Mouse (Mus musculus) midbrain, embryonic 16.5 days (tissue): ENCODE data around the gene Podxl. TPM values are rescaled to one million over a fixed set of nuclear protein-coding genes. Genes with fewer than 3 reads are reported as not detected.
"Not testable (repeated sequence)": the region's sequence is repeated elsewhere in the genome, so short reads cannot be mapped to it uniquely, and the experiment has no call there.

Source experiments
- ATAC-seq: fragments of 200-750 bp; cut with Nextera tagmentation; 2 replicates; pipeline ENCODE4 v1.8.0; 2017; ENCODE audit warnings: moderate TSS enrichment
- H3K27ac ChIP-seq: fragments of 300-500 bp; sonication (generic); 2 replicates; pipeline ENCODE4 v1.5.1; 2014; ENCODE audit warnings: mild to moderate bottlenecking, low read length, mixed read lengths
- H3K27me3 ChIP-seq: fragments of 300-500 bp; sonication (generic); 2 replicates; pipeline ENCODE4 v1.6.1; 2014; ENCODE audit warnings: low read depth, low read length, mixed read lengths; ENCODE audit not compliant: control insufficient read depth, insufficient read depth
- H3K36me3 ChIP-seq: fragments of 300-500 bp; sonication (generic); 2 replicates; pipeline ENCODE4 v1.6.1; 2014; ENCODE audit warnings: mild to moderate bottlenecking, low read length, moderate library complexity, mixed read lengths; ENCODE audit not compliant: control insufficient read depth, insufficient read depth
- H3K4me1 ChIP-seq: fragments of 300-500 bp; sonication (generic); 2 replicates; pipeline ENCODE4 v1.6.1; 2014; ENCODE audit warnings: mild to moderate bottlenecking, low read length, mixed read lengths; ENCODE audit not compliant: control insufficient read depth, insufficient read depth
- H3K4me2 ChIP-seq: fragments of 300-500 bp; sonication (generic); 2 replicates; pipeline ENCODE4 v1.6.1; 2014; ENCODE audit warnings: mild to moderate bottlenecking, low read length, mixed read lengths
- H3K4me3 ChIP-seq: fragments of 300-500 bp; sonication (generic); 2 replicates; pipeline ENCODE4 v1.5.1; 2014; ENCODE audit warnings: low read depth, mild to moderate bottlenecking, low read length, moderate library complexity, mixed read lengths
- H3K9ac ChIP-seq: fragments of 300-500 bp; sonication (generic); 2 replicates; pipeline ENCODE4 v1.6.1; 2014; ENCODE audit warnings: low read depth, low read length, mixed read lengths
- H3K9me3 ChIP-seq: fragments of 300-500 bp; sonication (generic); replicated peaks from 2 replicates; pipeline ENCODE4 v1.6.1; 2014; ENCODE audit warnings: mild to moderate bottlenecking, low read length, mixed read lengths; ENCODE audit not compliant: control insufficient read depth, poor library complexity, severe bottlenecking
- WGBS: fragments of 180-500 bp; shearing (Covaris S2); extraction: QIAGEN DNeasy Blood & Tissue Kit; methylation state at CpG from one replicate; pipeline ENCODE4 v1.1.7; 2014; 5-methylcytosine and 5-hydroxymethylcytosine counted together
- polyA plus RNA-seq: library from polyadenylated mRNA; unstranded; fragments of >200 nt; fragmentation: Nextera tagmentation; extraction: Ambion mirVana; gene quantifications from 2 replicates; pipeline ENCODE4 v1.2.1, GENCODE M21; 2015

The Podxl gene
- polyA plus RNA-seq, 1 experiment from 2014 or later, result 8.5 TPM

DNA sequence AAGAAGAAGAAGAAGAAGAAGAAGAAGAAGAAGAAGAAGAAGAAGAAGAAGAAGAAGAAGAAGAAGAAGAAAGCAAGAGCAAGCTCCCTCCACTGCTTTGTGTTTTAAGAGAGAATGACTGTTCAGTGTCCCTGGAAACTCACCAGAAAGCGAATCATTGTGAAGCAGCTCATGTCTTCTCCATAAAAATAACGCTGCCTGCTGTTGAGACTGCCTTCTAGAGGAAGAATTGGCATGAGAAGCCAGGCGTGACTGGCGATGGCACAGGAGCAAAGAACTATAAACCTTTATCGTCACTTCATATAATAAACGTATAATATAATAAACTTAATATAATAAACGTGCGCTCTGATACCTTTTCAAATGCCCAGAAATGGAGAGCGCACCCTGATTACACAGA lies 12.4 kb upstream of the Podxl start:
- Histone ChIP-seq H3K4me1 (no peaks in the 10 kb centered on the region), H3K27me3 (no peaks in the 10 kb centered on the region), H3K9me3 (no peaks in the 10 kb centered on the region), H3K4me2 (no peak overlapping the region), H3K27ac (no peak overlapping the region), H3K9ac (no peak overlapping the region), H3K4me3 (no peak overlapping the region), H3K36me3 (no peaks in the 10 kb centered on the region)
- ATAC-seq, result no peak
- 85% methylated on average over 9 of the region's 9 CpGs for WGBS

DNA sequence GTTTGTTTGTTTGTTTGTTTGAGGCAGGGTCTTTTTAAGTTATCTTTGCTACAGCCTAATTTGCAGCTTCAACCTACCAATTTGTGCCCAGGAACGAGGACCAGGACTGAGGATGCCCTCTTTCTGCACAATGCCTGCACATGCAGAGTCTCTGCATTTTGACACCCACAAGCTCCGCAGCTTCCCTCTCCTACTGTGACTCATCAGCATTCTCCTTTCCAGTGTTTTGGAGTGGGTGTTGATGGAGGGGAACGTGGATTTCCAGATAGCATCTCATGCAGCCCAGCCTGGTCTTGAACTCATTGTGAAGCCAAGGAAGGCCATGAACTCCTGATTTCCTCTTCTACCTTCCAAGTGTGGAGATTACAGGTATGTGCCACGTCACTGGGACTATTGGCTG lies 11.3 kb upstream of the Podxl start:
- H3K9ac ChIP-seq, result no peak overlapping the region

DNA sequence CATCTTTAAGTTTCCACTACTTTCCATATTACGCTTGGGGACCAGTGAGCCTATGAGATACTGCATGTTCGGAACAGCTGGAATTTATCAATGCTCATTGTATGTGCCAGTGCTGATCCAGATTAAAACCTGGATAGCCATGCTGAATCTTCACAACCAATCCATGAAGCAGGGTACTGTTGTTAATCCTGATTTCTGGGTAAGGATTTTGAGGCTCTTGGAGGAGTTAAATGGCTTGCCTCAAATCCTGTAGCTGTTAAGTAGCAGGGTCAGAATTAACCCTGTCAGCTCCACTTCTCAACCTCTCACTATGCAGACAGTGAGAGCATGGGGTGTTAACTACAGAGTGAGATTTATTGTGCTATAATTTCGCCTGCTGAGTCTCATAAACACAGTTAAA lies 7.7 kb upstream of the Podxl start:
- no peaks in the 10 kb centered on the region for H3K27me3 ChIP-seq
- no peaks in the 10 kb centered on the region for H3K9me3 ChIP-seq
- H3K36me3 ChIP-seq, result no peaks in the 10 kb centered on the region
- WGBS, result 70% methylated on average over 3 of the region's 3 CpGs
- no peak overlapping the region for H3K9ac ChIP-seq
- no peak overlapping the region for H3K4me3 ChIP-seq
- no peak overlapping the region for H3K4me2 ChIP-seq
- no peaks in the 10 kb centered on the region for H3K4me1 ChIP-seq
- H3K27ac ChIP-seq, result no peak overlapping the region
- ATAC-seq, result no peak

More for the DNA sequence above, 11.3 kb upstream of the Podxl start:
- ATAC-seq, result no peak
- H3K27ac ChIP-seq, result no peak overlapping the region
- no peaks in the 10 kb centered on the region for H3K36me3 ChIP-seq
- no peak overlapping the region for H3K4me3 ChIP-seq
- no peaks in the 10 kb centered on the region for H3K4me1 ChIP-seq
- no peaks in the 10 kb centered on the region for H3K27me3 ChIP-seq
- no peak overlapping the region for H3K4me2 ChIP-seq
- 77% methylated on average over 4 of the region's 4 CpGs for WGBS
- no peaks in the 10 kb centered on the region for H3K9me3 ChIP-seq

DNA sequence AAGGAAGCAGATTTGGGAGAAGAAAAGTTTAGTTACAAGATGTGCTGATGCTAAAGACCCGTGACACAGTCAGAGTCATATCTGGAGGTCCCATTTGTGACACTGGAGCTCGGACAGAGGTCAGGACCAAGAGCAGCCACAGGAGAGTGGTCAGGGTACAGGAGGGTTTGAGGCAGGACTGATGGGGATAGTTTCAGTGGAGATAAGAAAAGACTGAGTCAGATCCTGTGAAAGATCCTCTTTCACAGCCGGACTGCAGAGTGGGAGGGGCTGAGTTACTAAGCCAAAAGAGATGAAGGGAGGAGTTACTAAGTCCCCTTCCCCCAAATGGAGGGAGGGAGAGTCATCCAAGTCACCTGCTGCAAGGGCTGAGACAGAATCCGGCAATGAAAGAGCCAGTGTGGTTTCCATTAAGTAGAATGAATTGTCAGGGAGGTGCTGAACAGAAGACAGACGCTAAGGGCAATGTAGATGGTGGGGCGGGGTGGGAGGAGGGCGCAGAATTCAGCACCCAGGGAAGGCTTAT lies 4.4 kb upstream of the Podxl start:
- H3K4me2 ChIP-seq, result no peak overlapping the region
- H3K4me1 ChIP-seq, result peaks cover 5% of the 10 kb centered on the region; the same call in 1 of the 2 replicates
- 31% methylated on average over 7 of the region's 7 CpGs for WGBS
- H3K27me3 ChIP-seq, result no peaks in the 10 kb centered on the region
- H3K27ac ChIP-seq, result no peak overlapping the region
- no peaks in the 10 kb centered on the region for H3K36me3 ChIP-seq
- H3K9me3 ChIP-seq, result no peaks in the 10 kb centered on the region
- no peak overlapping the region for H3K9ac ChIP-seq
- no peak for ATAC-seq
- no peak overlapping the region for H3K4me3 ChIP-seq

DNA sequence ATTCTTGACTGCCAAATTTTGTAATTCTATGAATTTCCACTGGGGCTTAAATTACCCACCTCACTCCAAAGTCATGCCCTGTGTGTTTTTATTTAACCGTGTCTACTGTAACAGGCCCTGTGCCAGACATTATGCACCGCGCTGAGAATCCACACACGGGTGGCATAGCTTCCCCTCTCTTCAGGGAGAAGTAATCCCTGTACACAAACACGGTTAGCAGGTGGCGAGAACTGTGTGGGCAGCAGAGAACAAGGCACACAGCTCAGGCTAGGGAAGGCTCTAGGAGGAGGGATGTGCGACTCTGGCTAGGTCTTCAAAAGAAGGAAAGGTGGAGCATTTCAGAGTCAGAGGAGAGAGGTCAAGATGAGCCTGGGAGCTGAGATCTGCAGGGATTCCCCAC lies 3.4 kb upstream of the Podxl start:
- peaks cover 13% of the 10 kb centered on the region for H3K4me1 ChIP-seq
- H3K27me3 ChIP-seq, result no peaks in the 10 kb centered on the region
- H3K4me2 ChIP-seq, result no peak overlapping the region
- 24% methylated on average over 7 of the region's 7 CpGs for WGBS
- no peaks in the 10 kb centered on the region for H3K9me3 ChIP-seq
- H3K9ac ChIP-seq, result no peak overlapping the region
- no peaks in the 10 kb centered on the region for H3K36me3 ChIP-seq
- no peak overlapping the region for H3K27ac ChIP-seq
- no peak overlapping the region for H3K4me3 ChIP-seq
- ATAC-seq, result no peak

DNA sequence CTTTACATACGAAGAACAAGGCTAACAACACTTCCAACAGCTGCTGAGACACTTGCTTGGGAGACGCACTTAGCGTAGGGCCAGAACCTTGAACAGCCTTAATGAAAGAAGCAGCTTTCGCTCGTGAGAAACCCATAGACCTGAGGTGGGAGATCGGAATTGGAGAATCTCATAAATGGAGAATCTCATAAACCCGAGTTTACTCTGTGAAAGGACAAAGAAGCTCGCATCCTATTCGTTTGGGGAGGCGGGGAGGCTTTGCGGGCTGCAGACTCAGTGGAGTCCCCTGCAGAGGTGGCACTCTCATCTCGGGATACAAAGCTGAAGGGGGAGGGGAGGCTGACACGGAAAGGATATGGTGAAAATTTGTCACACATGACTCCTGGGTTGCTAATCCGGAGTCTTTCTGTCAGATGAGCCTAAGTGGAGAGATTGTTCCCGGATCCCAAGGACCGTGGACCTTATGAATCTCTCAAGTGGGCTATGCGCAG lies 1.2 kb upstream of the Podxl start:
- Histone ChIP-seq H3K27ac (no peak overlapping the region), H3K36me3 (no peaks in the 10 kb centered on the region), H3K4me2 (peak overlapping the region; percentile 85), H3K27me3 (no peaks in the 10 kb centered on the region), H3K9ac (peak overlapping the region; percentile 42), H3K4me1 (peaks cover 23% of the 10 kb centered on the region), H3K9me3 (no peaks in the 10 kb centered on the region), H3K4me3 (peak overlapping the region; percentile 78)
- ATAC-seq, result no peak
- 2% methylated on average over 17 of the region's 17 CpGs for WGBS

DNA sequence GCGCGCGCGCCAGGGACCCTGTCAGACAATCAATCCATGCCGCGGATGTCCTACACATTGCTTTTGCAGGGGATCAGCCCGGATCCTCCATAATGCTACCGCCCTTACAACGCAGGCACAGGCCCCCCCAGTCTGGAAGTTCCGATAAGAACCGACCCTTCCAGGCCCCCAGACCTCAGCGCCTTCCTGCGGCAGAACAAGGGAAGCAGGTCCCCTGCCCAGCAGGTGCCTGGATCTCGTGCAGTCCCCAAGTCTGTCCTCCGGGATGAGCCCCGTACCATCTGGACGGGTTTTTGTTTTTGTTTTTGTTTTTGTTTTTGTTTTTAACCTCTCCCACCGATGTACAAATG lies 376 bp upstream of the Podxl start:
- no peak; the same call in none of the 2 replicates for ATAC-seq
- WGBS, result under 1% methylated on average over 18 of the region's 18 CpGs
- no peaks in the 10 kb centered on the region for H3K36me3 ChIP-seq
- H3K27ac ChIP-seq, result no peak overlapping the region
- peaks cover 23% of the 10 kb centered on the region for H3K4me1 ChIP-seq
- peak overlapping the region; percentile 89 for H3K9ac ChIP-seq
- H3K27me3 ChIP-seq, result no peaks in the 10 kb centered on the region
- H3K4me3 ChIP-seq, result peak overlapping the region; percentile 78
- H3K4me2 ChIP-seq, result peak overlapping the region; percentile 85
- no peaks in the 10 kb centered on the region for H3K9me3 ChIP-seq

DNA sequence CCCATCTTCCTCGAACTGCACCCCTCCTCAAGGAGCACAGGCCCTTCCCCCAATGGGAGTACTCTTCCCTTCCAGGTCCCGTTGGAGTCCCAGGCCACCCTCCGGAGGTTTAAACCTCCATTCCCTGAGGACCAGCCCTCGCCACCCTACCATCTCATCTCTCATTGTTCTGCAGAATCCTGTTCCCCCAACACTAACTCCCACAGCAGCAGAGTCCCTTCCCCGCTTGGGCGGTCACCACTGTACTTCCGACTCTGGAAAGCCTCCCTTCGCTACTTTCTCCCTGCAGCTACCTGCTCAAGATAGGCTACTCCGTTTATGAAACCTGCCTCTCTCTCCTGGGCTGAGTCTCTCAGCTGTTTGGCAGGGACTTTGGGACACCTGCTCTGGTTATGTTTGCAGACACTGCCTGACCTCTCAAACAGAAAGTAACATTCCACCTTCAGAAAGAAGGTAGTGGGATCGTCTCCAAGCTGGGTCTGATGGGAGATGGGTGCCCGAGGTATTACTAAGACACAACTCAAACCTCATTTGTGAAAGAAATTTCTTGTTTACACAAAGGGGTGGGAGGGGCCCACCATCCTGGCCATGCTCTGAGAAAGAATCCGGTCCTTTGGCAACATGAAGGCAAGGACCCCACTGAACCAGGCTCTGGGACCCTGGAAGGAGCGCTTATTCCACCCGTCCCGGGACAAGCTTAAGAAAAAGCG lies 1.3 kb downstream of the Podxl start:
- H3K9me3 ChIP-seq, result no peaks in the 10 kb centered on the region
- no peaks in the 10 kb centered on the region for H3K27me3 ChIP-seq
- ATAC-seq, result no peak
- no peak overlapping the region for H3K27ac ChIP-seq
- H3K9ac ChIP-seq, result peak overlapping the region; percentile 89
- H3K4me1 ChIP-seq, result peaks cover 23% of the 10 kb centered on the region
- H3K36me3 ChIP-seq, result no peaks in the 10 kb centered on the region
- H3K4me2 ChIP-seq, result peak overlapping the region; percentile 85
- 5% methylated on average over 16 of the region's 16 CpGs for WGBS
- H3K4me3 ChIP-seq, result peak overlapping the region; percentile 78

DNA sequence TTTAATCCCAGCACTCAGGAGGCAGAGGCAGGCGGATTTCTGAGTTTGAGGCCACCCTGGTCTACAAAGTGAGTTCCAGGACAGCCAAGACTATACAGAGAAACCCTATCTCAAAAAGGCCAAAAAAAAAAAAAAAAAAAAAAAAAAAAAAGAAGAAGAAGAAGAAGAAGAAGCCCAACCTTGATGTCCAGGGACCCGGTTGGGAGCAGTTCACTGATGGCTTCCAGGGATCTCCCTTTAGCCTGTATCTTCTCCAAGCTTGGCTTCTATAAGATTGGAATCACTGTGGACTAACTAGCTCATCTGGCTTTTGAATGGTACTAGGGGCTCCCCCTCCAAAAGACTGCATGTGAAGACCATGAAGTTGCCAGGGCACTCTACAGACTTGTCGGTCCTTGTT lies 1.8 kb downstream of the Podxl start:
- H3K9ac ChIP-seq, ATAC-seq, H3K36me3 ChIP-seq, H3K9me3 ChIP-seq, H3K27me3 ChIP-seq, H3K27ac ChIP-seq: not testable (repeated sequence)
- Histone ChIP-seq H3K4me2 (peak overlapping the region; percentile 85), H3K4me3 (peak overlapping the region; percentile 78), H3K4me1 (peaks cover 23% of the 10 kb centered on the region)
- 39% methylated on average over 3 of the region's 3 CpGs for WGBS
